Mouse (Mus musculus) MEL (cell line): ENCODE data around the gene Atxn7. TPM values are rescaled to one million over a fixed set of nuclear protein-coding genes. Genes with fewer than 3 reads are reported as not detected.
A peak's percentile ranks its signal among the peaks of the same experiment; 100 is the strongest.

Experiments
- DNase-seq: peaks from one replicate; pipeline ENCODE4 v3.0.0; 2011; ENCODE audit warnings: low read depth, low spot score
- H3K27ac ChIP-seq: 2 replicates; pipeline ENCODE4 v1.5.1; 2012; ENCODE audit warnings: low read depth, mild to moderate bottlenecking, control low read depth, low read length, moderate library complexity; ENCODE audit not compliant: control insufficient read depth
- H3K27me3 ChIP-seq, 2 experiments: fragments of 150-350 bp in 1 of 2; sonication (generic) in 1 of 2; 2 replicates each; pipeline ENCODE4 v1.6.1; 2012; ENCODE audit warnings: low read length in 2 of 2, mild to moderate bottlenecking in 2 of 2, improper control_type of control experiment in 1 of 2, moderate library complexity in 1 of 2; ENCODE audit not compliant: insufficient read depth in 2 of 2, control insufficient read depth in 1 of 2
- H3K36me3 ChIP-seq, 2 experiments: 2 replicates each; pipeline ENCODE4 v1.6.1; 2012 to 2014; ENCODE audit warnings: low read length in 2 of 2, improper control_type of control experiment in 1 of 2, inconsistent platforms in 1 of 2, mild to moderate bottlenecking in 1 of 2; ENCODE audit not compliant: insufficient read depth in 2 of 2, control insufficient read depth in 1 of 2
- H3K4me1 ChIP-seq, 2 experiments: fragments of 150-350 bp in 1 of 2; sonication (generic) in 1 of 2; 2 replicates each; pipeline ENCODE4 v1.6.1; 2012; ENCODE audit warnings: low read length in 2 of 2, improper control_type of control experiment in 1 of 2, mild to moderate bottlenecking in 1 of 2; ENCODE audit not compliant: insufficient read depth in 2 of 2, control insufficient read depth in 1 of 2
- H3K4me3 ChIP-seq, 2 experiments: fragments of 150-350 bp in 1 of 2; sonication (generic) in 1 of 2; 2 replicates each; pipeline ENCODE4 v1.5.1; 2012; ENCODE audit warnings: low read depth in 2 of 2, low read length in 2 of 2, mild to moderate bottlenecking in 2 of 2, moderate library complexity in 2 of 2, control low read depth in 1 of 2, improper control_type of control experiment in 1 of 2; ENCODE audit not compliant: control insufficient read depth in 1 of 2, insufficient read depth in 1 of 2
- H3K79me2 ChIP-seq: 2 replicates; pipeline ENCODE4 v1.6.1; 2012; ENCODE audit warnings: mild to moderate bottlenecking, low read length, moderate library complexity; ENCODE audit not compliant: control insufficient read depth, poor library complexity, insufficient read depth
- H3K9ac ChIP-seq: 2 replicates; pipeline ENCODE4 v1.6.1; 2012; ENCODE audit warnings: low read depth, mild to moderate bottlenecking, control low read depth, low read length, moderate library complexity; ENCODE audit not compliant: control insufficient read depth, poor library complexity, severe bottlenecking
- H3K9me3 ChIP-seq: fragments of 150-350 bp; sonication (generic); replicated peaks from 2 replicates; pipeline ENCODE4 v1.6.1; 2012; ENCODE audit warnings: mild to moderate bottlenecking, low read length, improper control_type of control experiment, moderate library complexity; ENCODE audit not compliant: insufficient read depth
- CHD1 ChIP-seq: IDR thresholded peaks from 2 replicates; pipeline ENCODE4 v1.6.1; 2012; ENCODE audit warnings: low read depth, mild to moderate bottlenecking, inconsistent platforms, low read length, improper control_type of control experiment
- CHD2 ChIP-seq: IDR thresholded peaks from 2 replicates; pipeline ENCODE4 v1.6.1; 2011; ENCODE audit warnings: low read length, improper control_type of control experiment
- CTCF ChIP-seq, 3 experiments: IDR thresholded peaks in 2 of 3; conservative IDR thresholded peaks in 1 of 3; 2 replicates each; pipeline ENCODE4 v1.5.1; 2011 to 2012; ENCODE audit warnings: low read length in 3 of 3, low read depth in 2 of 3, mild to moderate bottlenecking in 2 of 3, improper control_type of control experiment in 1 of 3, inconsistent platforms in 1 of 3, mixed read lengths in 1 of 3, moderate library complexity in 1 of 3; ENCODE audit not compliant: control insufficient read depth in 1 of 3, insufficient read depth in 1 of 3, poor library complexity in 1 of 3, severe bottlenecking in 1 of 3
- ETS1 ChIP-seq: IDR thresholded peaks from 2 replicates; pipeline ENCODE4 v1.6.1; 2012; ENCODE audit warnings: low read depth, mild to moderate bottlenecking, inconsistent platforms, low read length, improper control_type of control experiment, moderate library complexity
- GABPA ChIP-seq: IDR thresholded peaks from 2 replicates; pipeline ENCODE4 v1.6.1; 2012; ENCODE audit warnings: low read depth, mild to moderate bottlenecking, inconsistent platforms, low read length, improper control_type of control experiment, moderate library complexity
- GATA1 ChIP-seq: IDR thresholded peaks from 2 replicates; pipeline ENCODE4 v1.6.1; 2011; ENCODE audit warnings: low read depth, low read length, improper control_type of control experiment
- HCFC1 ChIP-seq: IDR thresholded peaks from 2 replicates; pipeline ENCODE4 v1.6.1; 2012; ENCODE audit warnings: low read depth, mild to moderate bottlenecking, inconsistent platforms, low read length, improper control_type of control experiment, moderate library complexity
- JUND ChIP-seq: IDR thresholded peaks from 2 replicates; pipeline ENCODE4 v1.6.1; 2011; ENCODE audit warnings: low read depth, mild to moderate bottlenecking, improper control_type of control experiment, low read length
- KAT2A ChIP-seq: conservative IDR thresholded peaks from 2 replicates; pipeline ENCODE4 v1.6.1; 2012; ENCODE audit warnings: low read depth, low read length, improper control_type of control experiment, inconsistent platforms
- MAX ChIP-seq: IDR thresholded peaks from 2 replicates; pipeline ENCODE4 v1.6.1; 2011; ENCODE audit warnings: low read length, improper control_type of control experiment
- NELFE ChIP-seq: IDR thresholded peaks from 2 replicates; pipeline ENCODE4 v1.6.1; 2011; ENCODE audit warnings: low read depth, low read length, improper control_type of control experiment
- NRF1 ChIP-seq: IDR thresholded peaks from 2 replicates; pipeline ENCODE4 v1.6.1; 2014; ENCODE audit warnings: low read depth, mild to moderate bottlenecking, inconsistent platforms, low read length, improper control_type of control experiment, moderate library complexity; ENCODE audit not compliant: poor library complexity, insufficient read depth, severe bottlenecking
- POLR2AphosphoS2 ChIP-seq: IDR thresholded peaks from 2 replicates; pipeline ENCODE4 v1.6.1; 2011; ENCODE audit warnings: low read length, improper control_type of control experiment
- POLR2AphosphoS5 ChIP-seq: IDR thresholded peaks from 2 replicates; pipeline ENCODE4 v1.6.1; 2012; ENCODE audit warnings: low read depth, borderline replicate concordance, mild to moderate bottlenecking, inconsistent platforms, low read length, moderate library complexity, mixed read lengths
- RAD21 ChIP-seq: IDR thresholded peaks from 2 replicates; pipeline ENCODE4 v1.6.1; 2011; ENCODE audit warnings: mild to moderate bottlenecking, low read depth, low read length, improper control_type of control experiment
- RCOR1 ChIP-seq: IDR thresholded peaks from 2 replicates; pipeline ENCODE4 v1.6.1; 2012; ENCODE audit warnings: low read depth, mild to moderate bottlenecking, inconsistent platforms, low read length, improper control_type of control experiment
- SIN3A ChIP-seq: IDR thresholded peaks from 2 replicates; pipeline ENCODE4 v1.6.1; 2012; ENCODE audit warnings: low read length, improper control_type of control experiment, inconsistent platforms
- SMC3 ChIP-seq: IDR thresholded peaks from 2 replicates; pipeline ENCODE4 v1.6.1; 2011; ENCODE audit warnings: low read depth, low read length, improper control_type of control experiment
- USF2 ChIP-seq, 2 experiments: IDR thresholded peaks; 2 replicates each; pipeline ENCODE4 v1.6.1; 2011 to 2012; ENCODE audit warnings: improper control_type of control experiment in 2 of 2, low read length in 2 of 2, borderline replicate concordance in 1 of 2, inconsistent platforms in 1 of 2, low read depth in 1 of 2, mild to moderate bottlenecking in 1 of 2; ENCODE audit not compliant: insufficient read depth in 1 of 2
- ZC3H11A ChIP-seq: IDR thresholded peaks from 2 replicates; pipeline ENCODE4 v1.6.1; 2012; ENCODE audit warnings: low read depth, mild to moderate bottlenecking, inconsistent platforms, low read length, improper control_type of control experiment
- ZMIZ1 ChIP-seq: IDR thresholded peaks from 2 replicates; pipeline ENCODE4 v1.6.1; 2012; ENCODE audit warnings: low read depth, mild to moderate bottlenecking, inconsistent platforms, low read length, improper control_type of control experiment, moderate library complexity
- polyA plus RNA-seq, 2 experiments: library from polyadenylated mRNA; stranded (reverse) in 1 of 2; unstranded in 1 of 2; fragments of >175 nt in 1 of 2; fragments of >200 nt in 1 of 2; gene quantifications; 2 replicates each; pipeline versions ENCODE4 v1.2.1 to v1.2.4; 2012; ENCODE audit warnings: low replicate concordance in 2 of 2, low read depth in 1 of 2; ENCODE audit not compliant: insufficient read length in 2 of 2, insufficient read depth in 1 of 2, missing spikeins in 1 of 2
- total RNA-seq: library from RNA; depleted of rRNA; stranded (reverse); fragments of 300-350 nt; gene quantifications from 2 replicates; pipeline ENCODE4 v1.2.3, GENCODE M21; 2012

Gene Atxn7
- total and polyA plus RNA-seq, 3 experiments: 2.3 to 7.7 TPM; not detected in 1

DNA sequence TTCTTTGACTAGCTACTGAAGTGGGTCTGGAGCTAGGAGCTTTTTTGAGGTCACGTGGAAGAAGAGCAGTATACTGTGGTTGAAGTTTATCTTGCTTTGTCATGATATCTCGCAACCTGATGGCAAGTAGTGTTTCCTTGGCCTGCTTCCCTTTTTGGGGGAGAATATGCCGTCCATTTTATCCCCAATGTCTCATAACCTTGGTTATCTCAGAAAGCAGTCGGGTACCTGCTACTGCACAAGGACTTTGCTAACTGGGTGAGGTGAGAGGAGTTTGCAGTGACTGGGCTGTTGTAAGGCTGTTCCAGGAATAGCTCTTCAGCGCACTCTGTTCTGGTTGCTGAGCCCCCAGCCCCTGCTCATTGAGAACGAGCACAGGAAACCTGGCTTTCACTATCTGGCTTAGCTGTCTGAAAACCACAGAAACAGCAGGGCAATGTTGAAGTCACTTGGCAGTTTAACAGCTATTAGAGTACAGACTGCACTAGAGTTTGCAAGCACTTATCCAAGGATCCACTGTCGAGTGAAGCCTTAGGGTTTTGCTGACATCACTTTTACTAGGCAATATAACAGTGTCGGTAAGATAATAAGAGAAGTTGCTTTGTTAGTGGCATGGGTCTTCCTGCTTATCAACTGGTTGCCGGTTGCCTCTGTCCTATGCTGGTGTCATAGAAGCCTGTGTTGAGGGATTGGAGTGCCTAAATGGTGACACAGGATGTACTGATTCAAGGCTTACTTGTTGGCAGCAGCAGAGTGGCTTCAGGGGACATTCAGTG lies 127.0 kb downstream of the Atxn7 start (continued):
- TF ChIP-seq ZC3H11A (no peak), ZMIZ1 (no peak), HCFC1 (no peak), CTCF (IDR thresholded peaks at IDR 0.05 in 2 of 3, conservative IDR thresholded peaks at IDR 0.05 in 1 of 3; ENCODE audit: control insufficient read depth in 1 of 3, insufficient read depth in 1 of 3, low read depth in 2 of 3, low read length in 3 of 3, poor library complexity in 1 of 3, severe bottlenecking in 1 of 3) (no peak), NELFE (no peak), SIN3A (peak; percentile 19), GABPA (no peak; the same call in 1 of the 2 replicates), POLR2AphosphoS5 (no peak), CHD2 (no peak; the same call in 1 of the 2 replicates), RCOR1 (peak; percentile 75)

DNA sequence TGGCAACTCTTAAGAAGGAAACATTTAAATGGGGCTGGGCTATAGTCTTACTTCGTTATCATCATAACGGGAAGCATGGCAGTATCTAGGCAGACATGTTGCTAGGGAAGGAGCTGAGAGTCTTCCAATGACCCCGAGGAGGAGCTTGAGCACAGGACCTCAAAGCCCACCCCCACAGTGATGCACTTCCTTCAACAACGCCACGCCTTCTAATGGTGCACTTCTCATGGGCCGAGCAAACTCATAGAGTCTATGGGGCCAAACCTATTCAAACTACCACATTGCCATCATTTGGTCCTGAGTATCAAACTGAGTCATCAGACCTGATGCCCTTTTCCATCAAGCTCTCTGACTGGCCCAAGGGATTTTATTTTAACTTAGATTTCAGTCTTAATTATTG lies 129.3 kb downstream of the Atxn7 start:
- H3K27ac ChIP-seq: no peak overlapping the region
- H3K4me1 ChIP-seq: peaks cover 19 to 20% of the 10 kb centered on the region in 2 experiments
- no peak overlapping the region for H3K9ac ChIP-seq
- H3K36me3 ChIP-seq: peaks cover 2 to 31% of the 10 kb centered on the region in 2 experiments; a peak in 2 of 4 replicates
- DNase-seq: no peak
- TF ChIP-seq NELFE (no peak), RCOR1 (no peak), POLR2AphosphoS2 (no peak), ZC3H11A (no peak), RAD21 (no peak), MAX (no peak), NRF1 (no peak), ETS1 (no peak), JUND (no peak), CHD1 (no peak), USF2 (IDR thresholded peaks at IDR 0.05; ENCODE audit: borderline replicate concordance in 1 of 2, insufficient read depth in 1 of 2, low read depth in 1 of 2, low read length in 2 of 2) (no peak), KAT2A (no peak), SMC3 (no peak), GATA1 (no peak)
- no peaks in the 10 kb centered on the region for H3K9me3 ChIP-seq
- no peaks in the 10 kb centered on the region for H3K27me3 ChIP-seq
- H3K4me3 ChIP-seq: no peak overlapping the region
- H3K79me2 ChIP-seq: no peaks in the 10 kb centered on the region
